Mouse (Mus musculus) left cerebral cortex, adult 2 months (tissue): ENCODE results near the gene Lpar3. TPM values are rescaled to one million over a fixed set of nuclear protein-coding genes. Genes with fewer than 3 reads are reported as not detected.
A peak's percentile ranks its signal among the peaks of the same experiment; 100 is the strongest.

Source experiments
- DNase-seq, 2 experiments: peaks; one replicate each; pipeline ENCODE4 v3.0.0; 2021 to 2022; ENCODE audit warnings: low spot score in 2 of 2, mixed read lengths in 1 of 2; ENCODE audit errors: extremely low spot score in 1 of 2
- H3K27ac ChIP-seq: fragments of 200-600 bp; 2 replicates; pipeline ENCODE4 v1.8.1; 2022
- H3K4me3 ChIP-seq: fragments of 200-600 bp; 2 replicates; pipeline ENCODE4 v1.8.1; 2022
- CTCF ChIP-seq: fragments of 200-600 bp; IDR thresholded peaks from 2 replicates; pipeline ENCODE4 v1.8.1; 2022; ENCODE audit warnings: antibody characterized with exemption, mild to moderate bottlenecking, moderate library complexity
- intact Hi-C: fragments of 180-260 bp; cut with DNase I; formaldehyde crosslinking; loops from one replicate; pipeline ENCODE4 v1.15.1; 2025
- long read RNA-seq, 2 experiments: library from polyadenylated mRNA; stranded (forward); transcript quantifications; one replicate each; pipeline ENCODE4 v2.0.0; 2021; ENCODE audit warnings: borderline mapping rate in 2 of 2
- total RNA-seq, 2 experiments: library from RNA; stranded (reverse); gene quantifications; 2 replicates each; pipeline ENCODE4 v1.2.3; 2021

Lpar3 gene
- under 1 TPM; 0.27 to 0.49 TPM for total RNA-seq
- long read RNA-seq, experiment 1 = 0 reads
- long read RNA-seq, experiment 2 = 0 reads

DNA sequence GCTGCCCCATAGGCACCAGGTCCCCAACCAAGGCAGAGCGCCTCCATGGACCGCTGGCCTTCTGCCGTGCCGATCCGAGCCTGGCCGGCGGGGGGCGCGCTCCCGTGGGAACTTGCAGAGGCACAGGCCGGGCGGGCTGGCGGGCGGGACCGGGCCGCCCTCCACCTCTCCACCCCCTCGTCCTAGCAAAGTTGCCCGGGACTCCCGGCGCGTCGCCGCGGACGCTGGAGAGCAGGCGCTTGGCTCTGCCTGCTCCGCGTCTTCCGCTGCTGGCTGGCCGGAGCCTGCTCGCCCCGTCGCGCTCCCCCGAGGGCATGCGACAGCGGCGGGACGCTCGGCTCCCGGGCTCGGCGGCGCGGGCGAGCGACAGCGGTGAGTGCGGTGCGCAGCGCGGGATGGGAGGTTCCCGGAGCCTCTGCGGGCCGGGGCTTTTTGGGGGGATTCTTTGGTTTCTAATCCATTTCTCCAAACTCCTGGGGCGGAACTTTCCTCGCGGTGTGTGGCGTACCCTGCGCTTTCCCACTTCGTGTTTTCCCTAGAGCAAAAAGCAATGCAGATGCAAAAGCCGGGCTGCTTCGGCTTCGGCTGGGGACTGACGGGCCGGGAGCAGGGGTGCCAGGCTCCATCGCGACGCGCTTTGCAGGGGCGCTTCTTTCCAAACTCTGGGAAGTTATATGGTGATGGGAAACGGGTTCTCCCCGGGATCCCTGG, at the start of gene Lpar3:
Lpar3 (plus strand) TSS at position 188 of the 711 bp plus-strand sequence.
- peak within 1 kb of the TSS; percentile 14 for H3K4me3 ChIP-seq
- intact Hi-C loops = no loop called here

DNA sequence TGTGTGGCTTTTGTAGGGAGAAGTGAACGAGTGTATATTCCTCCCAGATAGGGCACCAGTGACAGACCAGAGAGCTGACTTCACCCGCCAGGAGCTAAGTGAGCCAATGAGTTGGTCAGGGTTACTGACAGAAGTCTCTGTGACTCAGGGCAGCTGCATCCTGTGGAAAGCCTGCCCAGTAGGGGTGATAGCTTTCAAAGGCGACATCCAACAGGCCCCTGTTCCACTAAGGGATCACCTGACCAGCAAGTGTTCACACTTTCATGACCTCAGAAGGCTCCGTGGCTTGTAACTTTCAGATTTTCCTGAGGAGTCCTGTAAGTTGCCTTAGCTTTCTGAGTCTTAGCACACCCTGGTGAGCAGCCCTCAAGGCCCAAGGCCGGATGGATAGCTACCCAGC, 47.7 kb upstream of the Lpar3 start:
- Histone ChIP-seq H3K4me3 (no peak overlapping the region), H3K27ac (no peak overlapping the region)
- no peak for TF ChIP-seq CTCF
- DNase-seq = no peak
- intact Hi-C loops = no loop called here

More for the DNA sequence above, at the start of gene Lpar3:
- H3K27ac ChIP-seq = no peak within 1 kb of the TSS
- peak; percentile 43 for TF ChIP-seq CTCF
- DNase-seq = peak; percentile 30 to 33

DNA sequence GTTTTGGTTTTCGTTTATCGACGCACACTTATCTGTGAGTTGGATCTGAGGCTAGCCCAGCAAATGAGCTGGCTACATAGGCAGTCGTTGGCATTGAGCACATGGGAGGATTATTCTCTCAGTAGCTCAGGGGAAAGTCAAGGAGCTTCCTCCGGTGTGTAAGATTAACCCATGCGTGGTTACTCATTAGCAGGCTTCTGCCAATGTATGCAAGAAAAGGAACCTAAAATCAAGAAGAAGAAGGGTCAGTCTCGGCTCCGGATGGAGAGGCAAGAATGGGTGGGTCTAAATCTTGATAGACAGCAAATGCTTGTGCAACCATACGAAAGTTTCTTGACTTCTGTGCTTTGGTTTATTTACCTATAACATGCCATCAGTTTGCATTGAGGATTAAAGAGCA, 46.5 kb upstream of the Lpar3 start:
- intact Hi-C loops = no loop called here
- no peak for TF ChIP-seq CTCF
- Histone ChIP-seq H3K27ac (no peak overlapping the region), H3K4me3 (no peak overlapping the region)
- no peak for DNase-seq

DNA sequence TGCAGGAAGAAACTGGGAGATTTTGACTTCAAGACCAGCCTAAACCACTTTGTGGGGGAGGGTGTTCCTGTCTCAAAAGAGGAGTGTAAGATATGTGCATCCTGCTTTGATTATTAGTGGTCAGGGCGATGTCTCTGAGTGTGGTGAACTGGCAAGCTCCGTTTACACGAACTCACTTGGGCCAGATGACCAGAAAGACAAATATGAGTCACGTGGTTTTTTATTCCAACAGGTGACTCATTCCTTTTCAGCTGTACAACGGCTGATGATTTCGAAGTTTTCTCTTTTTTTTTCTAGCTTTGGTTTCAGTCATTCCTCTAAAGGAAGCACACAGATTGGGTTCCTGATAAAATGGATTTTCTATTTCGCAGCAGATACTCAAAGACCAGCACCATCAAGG, 43.5 kb upstream of the Lpar3 start:
- no peak for DNase-seq
- Histone ChIP-seq H3K4me3 (no peak overlapping the region), H3K27ac (no peak overlapping the region)
- TF ChIP-seq CTCF = no peak
- intact Hi-C loops = loop anchor here (5.0 kb wide), 1 partner anchor 75 kb away; no protein-coding TSS in a partner anchor

GRCm38 (mm10) chr3:146177748-146178582, 42.8 kb upstream of the Lpar3 start:
- Histone ChIP-seq H3K27ac (no peak overlapping the region), H3K4me3 (peak overlapping the region; percentile 29)
- intact Hi-C loops = loop anchor here (1.0 to 5.0 kb wide), 4 partner anchors 76 to 235 kb away; no protein-coding TSS in a partner anchor
- DNase-seq = peak; percentile 79 to 81
- TF ChIP-seq CTCF = peak; percentile 83

DNA sequence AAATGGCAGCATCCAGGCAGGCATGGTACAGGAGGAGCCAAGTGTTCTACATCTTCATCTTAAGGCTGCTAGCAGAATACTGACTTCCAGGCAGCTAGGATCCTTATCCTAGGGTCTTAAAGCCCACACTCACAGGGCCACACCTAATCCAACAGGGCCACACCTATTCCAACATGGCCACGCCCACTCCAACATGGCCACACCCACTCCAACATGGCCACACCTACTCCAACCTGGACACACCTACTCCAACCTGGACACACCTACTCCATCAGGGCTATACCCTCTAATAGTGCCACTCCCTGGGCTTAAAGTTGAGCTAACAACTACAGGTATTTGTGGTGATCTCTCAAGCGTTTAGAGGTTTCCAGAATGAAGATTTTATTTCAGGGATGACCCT, 40.4 kb upstream of the Lpar3 start:
- no peak for TF ChIP-seq CTCF
- intact Hi-C loops = loop anchor here (10.0 kb wide), 1 partner anchor 324 kb away; no protein-coding TSS in a partner anchor
- Histone ChIP-seq H3K27ac (no peak overlapping the region), H3K4me3 (no peak overlapping the region)
- no peak for DNase-seq

DNA sequence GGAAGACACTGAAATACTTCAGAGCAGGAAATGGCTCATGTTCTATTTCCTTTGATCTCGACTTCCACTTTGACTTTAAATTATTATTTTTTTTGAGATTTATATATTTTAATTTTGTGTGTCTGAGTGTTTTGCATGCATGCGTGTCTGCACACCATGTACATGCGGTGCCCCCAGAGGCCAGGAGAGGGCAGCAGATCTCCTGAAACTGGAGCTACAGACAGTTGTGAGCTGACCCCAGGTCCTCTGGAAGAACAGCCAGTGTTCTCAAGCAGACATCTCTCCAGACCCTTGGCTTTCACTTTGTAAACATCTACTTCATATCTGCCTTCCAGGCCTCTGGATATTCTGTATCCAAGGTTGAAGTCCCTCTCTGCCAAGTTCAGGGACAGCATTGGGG, 39.8 kb upstream of the Lpar3 start:
- Histone ChIP-seq H3K27ac (no peak overlapping the region), H3K4me3 (no peak overlapping the region)
- intact Hi-C loops = loop anchor here (10.0 kb wide), 1 partner anchor 324 kb away; no protein-coding TSS in a partner anchor
- DNase-seq = peak in 1 of 2 experiments; percentile 40
- TF ChIP-seq CTCF = peak; percentile 60

DNA sequence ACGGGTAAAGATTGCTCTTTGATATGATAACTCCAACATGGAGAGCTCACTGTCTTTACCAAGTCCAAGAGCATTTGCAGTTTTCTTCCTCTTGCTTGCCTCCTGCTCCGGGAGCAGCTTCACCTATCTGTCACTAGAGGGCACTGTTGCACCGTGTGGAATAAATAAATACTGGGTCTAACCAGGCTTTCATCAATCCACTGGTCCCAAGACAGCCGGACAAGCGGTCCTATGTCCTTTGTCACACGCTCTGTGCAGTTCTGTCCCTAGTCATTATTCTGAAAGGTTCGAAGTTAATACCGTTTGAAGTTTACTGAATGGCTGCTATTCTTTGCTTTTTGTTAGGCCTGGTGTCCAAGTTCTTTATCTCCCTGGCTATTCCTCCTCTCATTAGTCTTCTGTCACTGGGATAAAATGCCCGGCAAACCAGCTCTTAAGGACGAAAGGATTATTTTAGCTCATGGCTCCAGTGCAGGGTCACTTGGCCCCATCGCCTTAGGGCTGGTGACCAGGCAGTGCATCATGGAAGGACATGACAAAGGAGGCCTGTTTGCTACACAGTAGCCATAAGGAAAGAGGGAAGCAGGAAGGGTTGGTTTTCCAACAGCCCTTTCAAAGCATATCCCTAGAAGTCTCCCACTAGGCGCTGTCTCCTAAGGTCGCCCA, 35.6 kb upstream of the Lpar3 start:
- no peak overlapping the region for H3K4me3 ChIP-seq

GRCm38 (mm10) chr3:146186033-146186432, 34.7 kb upstream of the Lpar3 start:
- H3K4me3 ChIP-seq = no peak overlapping the region
- DNase-seq = no peak
- intact Hi-C loops = loop anchor here (2.0 to 10.0 kb wide), 5 partner anchors 86 to 761 kb away; no protein-coding TSS in a partner anchor
- H3K27ac ChIP-seq = no peak overlapping the region
- TF ChIP-seq CTCF = no peak

More for the DNA sequence above, 35.6 kb upstream of the Lpar3 start:
- intact Hi-C loops = loop anchor here (5.0 to 10.0 kb wide), 4 partner anchors 87 to 762 kb away; no protein-coding TSS in a partner anchor
- TF ChIP-seq CTCF = peak; percentile 99
- DNase-seq = peak; percentile 58 to 62
- H3K27ac ChIP-seq = no peak overlapping the region

DNA sequence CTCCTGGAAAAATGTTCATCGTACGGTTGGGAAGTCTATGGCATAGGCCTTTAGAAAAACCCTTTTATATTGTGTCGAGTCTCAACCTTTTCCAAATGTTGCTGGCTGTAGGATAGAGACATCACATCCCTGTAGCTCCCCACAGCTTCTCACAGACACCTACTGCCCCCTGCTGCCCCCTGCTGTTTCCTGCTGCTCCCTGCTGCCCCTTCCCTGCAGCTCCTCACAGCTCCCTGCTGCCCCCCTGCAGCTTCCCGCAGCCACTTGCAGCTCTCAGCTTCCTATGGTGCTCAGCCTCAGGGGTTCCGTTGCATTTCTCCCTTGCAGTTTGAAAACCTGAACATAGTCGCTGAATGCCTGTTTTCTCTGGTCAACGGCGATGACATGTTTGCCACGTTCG, 30.8 kb upstream of the Lpar3 start:
- Histone ChIP-seq H3K4me3 (no peak overlapping the region), H3K27ac (no peak overlapping the region)
- DNase-seq = no peak
- TF ChIP-seq CTCF = no peak; the same call in 1 of the 2 replicates
- intact Hi-C loops = loop anchor here (5.0 to 10.0 kb wide), 4 partner anchors 82 to 757 kb away; no protein-coding TSS in a partner anchor

DNA sequence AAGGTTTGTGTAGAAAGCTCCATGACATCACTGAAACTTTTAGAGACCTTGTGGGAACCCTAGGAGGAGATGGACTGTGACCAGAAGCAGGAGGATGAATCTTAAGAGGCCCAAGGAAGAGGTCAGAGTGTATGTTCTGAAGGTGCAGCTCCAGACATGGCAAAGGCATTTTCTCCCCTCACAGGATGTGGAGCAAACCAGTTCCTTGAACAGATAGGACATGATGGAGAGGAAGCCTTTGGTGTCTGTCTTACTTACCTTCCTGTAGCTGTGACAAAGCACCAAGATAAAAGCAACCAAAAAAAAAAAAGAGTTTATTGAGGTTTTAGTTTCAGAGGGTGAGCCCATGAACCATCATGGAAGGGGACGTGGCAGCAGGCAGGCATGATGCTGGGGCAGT, 28.3 kb upstream of the Lpar3 start:
- intact Hi-C loops = no loop called here
- Histone ChIP-seq H3K27ac (no peak overlapping the region), H3K4me3 (no peak overlapping the region)
- no peak for TF ChIP-seq CTCF
- DNase-seq = no peak
